12 mouse cellular contexts compared by ENCODE assay signal in the genomic region with DNA sequence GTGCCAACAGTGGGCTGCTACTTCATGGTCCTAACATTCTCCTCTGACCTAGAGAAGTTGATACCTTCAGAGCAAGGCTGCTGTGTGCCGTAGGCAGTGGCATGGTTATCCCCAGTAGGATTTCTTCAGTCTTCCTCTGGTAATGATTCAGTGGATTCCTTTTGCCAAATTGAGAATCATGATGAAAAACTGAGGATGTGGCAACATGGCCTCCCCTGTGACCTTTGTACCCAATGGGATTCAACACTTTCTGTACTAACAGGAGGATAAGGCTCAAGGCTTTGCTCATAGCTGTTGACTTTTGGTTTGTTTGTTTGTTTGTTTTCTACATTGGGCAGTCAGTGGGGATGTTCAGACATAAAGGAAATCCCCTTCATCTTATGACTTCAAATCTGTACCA.
"Had no signal": no experiment of that assay in that cellular context is flagged by ENCODE, and none has a peak within 500 bp of the region (broad histone marks: within the 10 kb centered on the region; RNA-seq: fewer than 3 reads in every experiment).

No protein-coding gene starts in this region.

- H3K4me1 ChIP-seq: liver, embryonic 13.5 days had no signal

- H3K27ac ChIP-seq: kidney, postnatal 0 days; limb, embryonic 12.5 days; liver, embryonic 13.5 days had no signal

- H3K4me3 ChIP-seq: limb, embryonic 12.5 days; limb, embryonic 15.5 days; liver, embryonic 13.5 days had no signal

- DNase-seq: kidney, postnatal 36 days; left cerebral cortex, postnatal 4 days; liver, embryonic 13.5 days; lung, adult 2 months; lung, postnatal 14 days; lung, postnatal 4 days; midbrain, embryonic 14.5 days; thymus, adult 18-20 months; thymus, postnatal 36 days had no signal

- H3K36me3 ChIP-seq: limb, embryonic 12.5 days; limb, embryonic 15.5 days; liver, embryonic 13.5 days had no signal

- H3K9me3 ChIP-seq: limb, embryonic 12.5 days; limb, embryonic 15.5 days; liver, embryonic 13.5 days had no signal

- H3K27me3 ChIP-seq: limb, embryonic 15.5 days; liver, embryonic 13.5 days had no signal
